Mouse (Mus musculus): ENCODE results near the gene Setd5.

- TF ChIP-seq POLR2A (IDR thresholded peaks at IDR 0.05; ENCODE audit: low read depth, low read length) (no peak), CTCF (IDR thresholded peaks at IDR 0.05; ENCODE audit: borderline replicate concordance, insufficient read depth, low read length) (no peak)
Measured at GRCm38 (mm10) chr6:113193765-113194460, 116.7 kb downstream of the Setd5 start.
